Mouse (Mus musculus): ENCODE results near the gene Camk2g. TPM values are rescaled to one million over a fixed set of nuclear protein-coding genes. Genes with fewer than 3 reads are reported as not detected.

The Camk2g gene
- polyA plus RNA-seq, 1 experiment, result 74.2 TPM

- H3K79me2 ChIP-seq (ENCODE audit: control insufficient read depth, insufficient read depth), result peaks cover 54% of the 10 kb centered on the region
- peaks cover 43% of the 10 kb centered on the region for H3K79me3 ChIP-seq (ENCODE audit: low read depth)
- H3K27me3 ChIP-seq (ENCODE audit: control insufficient read depth, insufficient read depth, insufficient read length), result no peaks in the 10 kb centered on the region
- peak overlapping the region; percentile 56 for H3K4me3 ChIP-seq (ENCODE audit: insufficient read depth, poor library complexity, severe bottlenecking)
- TF ChIP-seq FOSL1 (IDR thresholded peaks at IDR 0.05; ENCODE audit: insufficient read depth, low read length, poor library complexity, severe bottlenecking) (no peak), MYOG (IDR thresholded peaks at IDR 0.05; ENCODE audit: control insufficient read depth, extremely low read depth, insufficient read length) (no peak), MYOD1 (IDR thresholded peaks at IDR 0.05; ENCODE audit: control insufficient read depth, insufficient read length, low read depth) (no peak), MAX (IDR thresholded peaks at IDR 0.05) (no peak), CEBPB (IDR thresholded peaks at IDR 0.05; ENCODE audit: low read depth) (no peak), CTCF (IDR thresholded peaks at IDR 0.05; ENCODE audit: control insufficient read depth, insufficient read depth, insufficient read length) (no peak), USF1 (IDR thresholded peaks at IDR 0.05; ENCODE audit: low read depth) (no peak)
- H3ac ChIP-seq (ENCODE audit: control insufficient read depth, insufficient read length, low read depth), result peak overlapping the region; percentile 55
- H3K36me3 ChIP-seq (ENCODE audit: control insufficient read depth, insufficient read depth), result peaks cover 52% of the 10 kb centered on the region
Measured at GRCm38 (mm10) chr14:20695761-20696520, 97.9 kb downstream of the Camk2g start.

DNA sequence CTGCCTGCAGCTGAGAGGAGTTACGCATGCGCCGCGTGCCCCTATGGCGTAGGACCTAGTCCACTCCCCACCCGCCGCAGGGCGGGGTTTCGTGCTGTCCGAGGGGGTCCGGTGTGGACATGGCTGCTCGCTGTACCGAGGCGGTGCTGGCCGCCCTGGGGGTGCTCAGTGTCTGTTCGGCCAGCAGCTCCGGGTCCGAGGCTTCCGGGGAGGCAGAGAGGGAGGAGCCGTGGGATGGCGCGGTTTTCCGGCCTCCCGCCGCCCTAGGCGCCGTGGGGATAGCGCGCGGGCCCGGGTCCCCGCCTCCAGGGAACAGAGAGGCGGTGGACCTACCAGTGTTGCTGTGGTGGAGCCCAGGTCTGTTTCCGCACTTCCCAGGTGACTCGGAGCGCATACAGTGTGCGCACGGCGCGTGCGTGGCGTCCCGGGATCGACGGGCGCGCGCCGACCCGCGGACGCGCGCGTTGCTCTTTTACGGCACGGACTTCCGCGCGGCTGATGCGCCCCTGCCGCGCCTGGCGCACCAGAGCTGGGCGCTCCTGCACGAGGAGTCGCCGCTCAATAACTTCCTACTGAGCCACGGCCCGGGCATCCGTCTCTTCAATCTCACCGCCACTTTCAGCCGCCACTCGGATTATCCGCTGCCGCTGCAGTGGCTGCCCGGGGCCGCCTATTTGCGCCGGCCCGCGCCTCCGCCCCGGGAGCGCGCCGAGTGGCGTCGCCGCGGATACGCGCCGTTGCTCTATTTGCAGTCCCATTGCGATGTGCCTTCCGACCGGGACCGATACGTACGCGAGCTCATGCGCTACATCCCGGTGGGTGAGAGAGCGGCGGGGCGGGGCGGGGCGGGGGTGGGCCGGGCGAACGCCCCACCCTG is 98.8 kb downstream of the Camk2g start, which contains the start of gene Fut11:
Gene Fut11 (plus strand): TSS at position 85 of the 877 bp plus-strand sequence.
- H3K79me3 ChIP-seq (ENCODE audit: low read depth), result peaks cover 34% of the 10 kb centered on the region
- H3ac ChIP-seq (ENCODE audit: control insufficient read depth, insufficient read length, low read depth), result peak within 1 kb of the TSS; percentile 59
- peaks cover 46% of the 10 kb centered on the region for H3K79me2 ChIP-seq (ENCODE audit: control insufficient read depth, insufficient read depth)
- no peaks in the 10 kb centered on the region for H3K27me3 ChIP-seq (ENCODE audit: control insufficient read depth, insufficient read depth, insufficient read length)
- H3K4me3 ChIP-seq (ENCODE audit: insufficient read depth, poor library complexity, severe bottlenecking), result peak within 1 kb of the TSS; percentile 56
- H3K36me3 ChIP-seq (ENCODE audit: control insufficient read depth, insufficient read depth), result peaks cover 60% of the 10 kb centered on the region
- no peak for TF ChIP-seq MYOG (IDR thresholded peaks at IDR 0.05; ENCODE audit: control insufficient read depth, extremely low read depth, insufficient read length)
- TF ChIP-seq CTCF (IDR thresholded peaks at IDR 0.05; ENCODE audit: control insufficient read depth, insufficient read depth, insufficient read length), result no peak
- TF ChIP-seq MAX (IDR thresholded peaks at IDR 0.05), result peak; percentile 16
- TF ChIP-seq FOSL1 (IDR thresholded peaks at IDR 0.05; ENCODE audit: insufficient read depth, low read length, poor library complexity, severe bottlenecking), result no peak
- no peak for TF ChIP-seq USF1 (IDR thresholded peaks at IDR 0.05; ENCODE audit: low read depth)

GRCm38 (mm10) chr14:20694185-20694883 is 99.6 kb downstream of the Camk2g start:
- Histone ChIP-seq H3ac (ENCODE audit: control insufficient read depth, insufficient read length, low read depth) (peak overlapping the region; percentile 16), H3K27me3 (ENCODE audit: control insufficient read depth, insufficient read depth, insufficient read length) (no peaks in the 10 kb centered on the region), H3K79me3 (ENCODE audit: low read depth) (peaks cover 27% of the 10 kb centered on the region), H3K4me3 (ENCODE audit: insufficient read depth, poor library complexity, severe bottlenecking) (peak overlapping the region; percentile 56), H3K79me2 (ENCODE audit: control insufficient read depth, insufficient read depth) (peaks cover 38% of the 10 kb centered on the region), H3K36me3 (ENCODE audit: control insufficient read depth, insufficient read depth) (peaks cover 62% of the 10 kb centered on the region)
- no peak for TF ChIP-seq MAX (IDR thresholded peaks at IDR 0.05)
- TF ChIP-seq FOSL1 (IDR thresholded peaks at IDR 0.05; ENCODE audit: insufficient read depth, low read length, poor library complexity, severe bottlenecking), result no peak
- no peak for TF ChIP-seq CTCF (IDR thresholded peaks at IDR 0.05; ENCODE audit: control insufficient read depth, insufficient read depth, insufficient read length)
- no peak for TF ChIP-seq USF1 (IDR thresholded peaks at IDR 0.05; ENCODE audit: low read depth)
- no peak for TF ChIP-seq CEBPB (IDR thresholded peaks at IDR 0.05; ENCODE audit: low read depth)
- no peak for TF ChIP-seq MYOD1 (IDR thresholded peaks at IDR 0.05; ENCODE audit: control insufficient read depth, insufficient read length, low read depth)
- no peak for TF ChIP-seq MYOG (IDR thresholded peaks at IDR 0.05; ENCODE audit: control insufficient read depth, extremely low read depth, insufficient read length)

DNA sequence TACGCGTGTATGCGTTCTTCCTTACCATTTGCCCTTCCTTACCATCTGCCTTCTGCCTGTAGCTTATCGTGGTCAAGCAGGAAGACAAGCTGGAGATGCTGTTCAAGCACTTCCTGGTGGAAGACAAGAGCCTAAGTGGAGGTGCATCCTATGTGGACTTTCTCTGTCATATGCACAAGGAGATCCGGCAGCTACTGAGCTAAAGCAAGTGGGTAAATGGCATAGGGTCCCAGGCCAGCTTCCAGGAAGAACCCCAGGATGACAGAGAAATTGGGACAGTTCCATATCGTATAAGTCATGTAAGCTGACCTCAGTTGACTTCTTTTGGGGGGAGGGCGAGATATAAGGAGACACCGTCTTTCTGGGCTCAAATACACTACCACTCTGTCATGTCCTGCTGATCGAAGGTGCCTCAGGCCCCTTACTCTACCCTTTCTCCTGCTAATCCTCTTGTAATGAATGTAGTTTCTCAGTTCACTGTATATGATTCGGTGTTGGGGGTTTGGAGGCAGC is 100.2 kb downstream of the Camk2g start:
- no peak for TF ChIP-seq MAX (IDR thresholded peaks at IDR 0.05)
- TF ChIP-seq FOSL1 (IDR thresholded peaks at IDR 0.05; ENCODE audit: insufficient read depth, low read length, poor library complexity, severe bottlenecking), result no peak
- no peak for TF ChIP-seq USF1 (IDR thresholded peaks at IDR 0.05; ENCODE audit: low read depth)
- no peak for TF ChIP-seq CTCF (IDR thresholded peaks at IDR 0.05; ENCODE audit: control insufficient read depth, insufficient read depth, insufficient read length)
- no peak for TF ChIP-seq MYOD1 (IDR thresholded peaks at IDR 0.05; ENCODE audit: control insufficient read depth, insufficient read length, low read depth)
- TF ChIP-seq MYOG (IDR thresholded peaks at IDR 0.05; ENCODE audit: control insufficient read depth, extremely low read depth, insufficient read length), result no peak
- no peak for TF ChIP-seq CEBPB (IDR thresholded peaks at IDR 0.05; ENCODE audit: low read depth)
- Histone ChIP-seq H3K27me3 (ENCODE audit: control insufficient read depth, insufficient read depth, insufficient read length) (no peaks in the 10 kb centered on the region), H3K4me3 (ENCODE audit: insufficient read depth, poor library complexity, severe bottlenecking) (no peak overlapping the region), H3K79me3 (ENCODE audit: low read depth) (peaks cover 20% of the 10 kb centered on the region), H3K36me3 (ENCODE audit: control insufficient read depth, insufficient read depth) (peaks cover 63% of the 10 kb centered on the region), H3ac (ENCODE audit: control insufficient read depth, insufficient read length, low read depth) (no peak overlapping the region), H3K79me2 (ENCODE audit: control insufficient read depth, insufficient read depth) (peaks cover 31% of the 10 kb centered on the region)

DNA sequence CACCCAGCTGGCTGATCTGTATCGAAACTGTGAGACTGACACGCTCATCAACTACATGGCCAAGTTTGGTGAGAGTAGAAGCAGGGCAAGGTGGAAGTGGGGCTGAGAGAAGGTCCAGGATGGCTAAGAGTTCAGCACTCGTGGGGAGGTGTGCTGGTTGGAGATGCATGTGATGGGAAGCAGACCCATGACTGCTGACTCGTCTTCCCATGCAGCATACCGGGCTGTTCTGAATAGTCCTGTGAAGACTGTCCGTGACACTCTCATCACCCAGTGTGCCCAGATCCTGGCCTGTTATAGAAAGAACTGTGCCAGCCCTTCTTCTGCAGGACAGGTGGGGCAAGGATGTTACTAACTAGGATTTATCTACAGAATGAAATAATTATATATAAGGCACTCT is 102.1 kb downstream of the Camk2g start:
- TF ChIP-seq CEBPB (IDR thresholded peaks at IDR 0.05; ENCODE audit: low read depth) (no peak), USF1 (IDR thresholded peaks at IDR 0.05; ENCODE audit: low read depth) (no peak), CTCF (IDR thresholded peaks at IDR 0.05; ENCODE audit: control insufficient read depth, insufficient read depth, insufficient read length) (no peak), MYOD1 (IDR thresholded peaks at IDR 0.05; ENCODE audit: control insufficient read depth, insufficient read length, low read depth) (no peak), MAX (IDR thresholded peaks at IDR 0.05) (no peak), MYOG (IDR thresholded peaks at IDR 0.05; ENCODE audit: control insufficient read depth, extremely low read depth, insufficient read length) (no peak), FOSL1 (IDR thresholded peaks at IDR 0.05; ENCODE audit: insufficient read depth, low read length, poor library complexity, severe bottlenecking) (no peak)
- Histone ChIP-seq H3K4me3 (ENCODE audit: insufficient read depth, poor library complexity, severe bottlenecking) (no peak overlapping the region), H3ac (ENCODE audit: control insufficient read depth, insufficient read length, low read depth) (no peak overlapping the region), H3K79me2 (ENCODE audit: control insufficient read depth, insufficient read depth) (peaks cover 12% of the 10 kb centered on the region), H3K79me3 (ENCODE audit: low read depth) (peaks cover 11% of the 10 kb centered on the region), H3K27me3 (ENCODE audit: control insufficient read depth, insufficient read depth, insufficient read length) (no peaks in the 10 kb centered on the region), H3K36me3 (ENCODE audit: control insufficient read depth, insufficient read depth) (peaks cover 82% of the 10 kb centered on the region)
